Mouse (Mus musculus) olfactory bulb, adult 2 months (tissue): ENCODE measurements around the gene Tnni2.

ENCODE experiments used
- CTCF ChIP-seq: fragments of 200-500 bp; IDR thresholded peaks from 2 replicates; pipeline ENCODE4 v1.5.1; 2012; ENCODE audit warnings: low read depth, mild to moderate bottlenecking, low read length, moderate library complexity; ENCODE audit not compliant: insufficient read depth
- POLR2A ChIP-seq: fragments of 200-500 bp; IDR thresholded peaks from 2 replicates; pipeline ENCODE4 v1.6.1; 2012; ENCODE audit warnings: mild to moderate bottlenecking, low read depth, low read length, moderate library complexity; ENCODE audit not compliant: insufficient read depth

DNA sequence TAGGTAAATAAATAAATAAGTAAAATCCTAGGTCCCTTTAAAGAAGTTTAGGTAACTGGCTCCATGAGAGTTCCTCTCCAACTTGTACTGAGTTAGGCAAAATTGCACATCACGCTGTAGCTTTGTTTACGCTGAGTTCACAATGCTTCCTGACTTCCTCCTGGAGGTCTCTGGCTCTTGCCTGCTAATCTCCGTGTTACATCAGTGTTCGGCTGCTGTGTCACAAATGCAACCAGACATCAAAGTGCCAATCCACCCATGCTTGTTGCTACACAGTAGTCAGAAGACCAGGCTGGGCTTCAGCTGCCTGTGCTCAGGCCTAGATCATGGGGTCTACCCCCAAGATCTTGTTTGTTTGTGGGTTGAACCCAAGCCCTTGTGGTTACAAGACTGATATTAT lies 38.0 kb upstream of the Tnni2 start:
- TF ChIP-seq CTCF (no peak), POLR2A (no peak)
